Mouse (Mus musculus): ENCODE data around the gene Eif3c.
A peak's percentile ranks its signal among the peaks of the same experiment; 100 is the strongest.

The Eif3c gene

GRCm38 (mm10) chr7:126566094-126566765 lies at the start of gene Eif3c:
Gene Eif3c (minus strand): TSS chr7:126566411.
- DNase-seq (ENCODE audit: low read depth), result peak; percentile 83

- DNase-seq (ENCODE audit: low read depth), result no peak
These were observed 46.5 kb upstream of the Eif3c start for GRCm38 (mm10) chr7:126612736-126613135.

- no peak for DNase-seq (ENCODE audit: low read depth)
These were observed 41.6 kb upstream of the Eif3c start for GRCm38 (mm10) chr7:126607796-126608195.

GRCm38 (mm10) chr7:126607064-126607463 lies 40.9 kb upstream of the Eif3c start:
- DNase-seq (ENCODE audit: low read depth), result no peak

GRCm38 (mm10) chr7:126606611-126607010 lies 40.4 kb upstream of the Eif3c start:
- no peak for DNase-seq (ENCODE audit: low read depth)

GRCm38 (mm10) chr7:126602650-126603049 lies 36.4 kb upstream of the Eif3c start:
- DNase-seq (ENCODE audit: low read depth), result no peak

GRCm38 (mm10) chr7:126601896-126602295 lies 35.7 kb upstream of the Eif3c start:
- DNase-seq (ENCODE audit: low read depth), result no peak

- DNase-seq (ENCODE audit: low read depth), result no peak
These were observed 32.7 kb upstream of the Eif3c start for GRCm38 (mm10) chr7:126598919-126599318.

- no peak for DNase-seq (ENCODE audit: low read depth)
These were observed 30.2 kb upstream of the Eif3c start for GRCm38 (mm10) chr7:126596414-126596813.

- no peak for DNase-seq (ENCODE audit: low read depth)
These were observed 29.7 kb upstream of the Eif3c start for GRCm38 (mm10) chr7:126595890-126596289.

- no peak for DNase-seq (ENCODE audit: low read depth)
These were observed 28.8 kb upstream of the Eif3c start, which contains the start of gene Il27 for GRCm38 (mm10) chr7:126594862-126595561. Gene Il27 (minus strand): TSS chr7:126594941.

GRCm38 (mm10) chr7:126587779-126588178 lies 21.6 kb upstream of the Eif3c start:
- DNase-seq (ENCODE audit: low read depth), result no peak

GRCm38 (mm10) chr7:126586839-126587238 lies 20.6 kb upstream of the Eif3c start:
- no peak for DNase-seq (ENCODE audit: low read depth)

GRCm38 (mm10) chr7:126585717-126586116 lies 19.5 kb upstream of the Eif3c start, which contains the start of gene Cln3:
Gene Cln3 (minus strand): TSS chr7:126585817.
- no peak for DNase-seq (ENCODE audit: low read depth)

GRCm38 (mm10) chr7:126584506-126584977 lies 18.3 kb upstream of the Eif3c start, which contains the start of gene Apobr:
Gene Apobr (plus strand): TSS chr7:126584942.
- peak; percentile 65 for DNase-seq (ENCODE audit: low read depth)

- no peak for DNase-seq (ENCODE audit: low read depth)
These were observed 17.6 kb upstream of the Eif3c start for GRCm38 (mm10) chr7:126583761-126584160.

GRCm38 (mm10) chr7:126583251-126583709 lies 17.1 kb upstream of the Eif3c start:
- DNase-seq (ENCODE audit: low read depth), result peak; percentile 72

GRCm38 (mm10) chr7:126582759-126583158 lies 16.5 kb upstream of the Eif3c start:
- DNase-seq (ENCODE audit: low read depth), result no peak

GRCm38 (mm10) chr7:126581661-126582060 lies 15.4 kb upstream of the Eif3c start:
- DNase-seq (ENCODE audit: low read depth), result no peak

GRCm38 (mm10) chr7:126579172-126579571 lies 13.0 kb upstream of the Eif3c start:
- no peak for DNase-seq (ENCODE audit: low read depth)

GRCm38 (mm10) chr7:126576946-126577345 lies 10.7 kb upstream of the Eif3c start:
- peak; percentile 73 for DNase-seq (ENCODE audit: low read depth)

- no peak for DNase-seq (ENCODE audit: low read depth)
These were observed 518 bp downstream of the Eif3c start for GRCm38 (mm10) chr7:126565693-126566092.

GRCm38 (mm10) chr7:126556635-126557034 lies 9.6 kb downstream of the Eif3c start:
- no peak for DNase-seq (ENCODE audit: low read depth)
